Mouse (Mus musculus) heart, embryonic 15.5 days (tissue): Measurements from ENCODE around the gene Hras. TPM values are rescaled to one million over a fixed set of nuclear protein-coding genes. Genes with fewer than 3 reads are reported as not detected.

ENCODE experiments used
- ATAC-seq: fragments of 200-750 bp; cut with Nextera tagmentation; replicated peaks from 2 replicates; pipeline ENCODE4 v1.8.0; 2017; ENCODE audit warnings: low read depth, moderate TSS enrichment; ENCODE audit not compliant: insufficient number of reproducible peaks, insufficient read depth, low FRiP score
- H3K27ac ChIP-seq: fragments of 300-500 bp; sonication (generic); 2 replicates; pipeline ENCODE4 v1.5.1; 2015; ENCODE audit warnings: mild to moderate bottlenecking, inconsistent platforms
- H3K27me3 ChIP-seq: fragments of 300-500 bp; sonication (generic); 2 replicates; pipeline ENCODE4 v1.6.1; 2015; ENCODE audit warnings: inconsistent platforms
- H3K36me3 ChIP-seq: fragments of 300-500 bp; sonication (generic); 2 replicates; pipeline ENCODE4 v1.6.1; 2015; ENCODE audit warnings: mild to moderate bottlenecking, inconsistent platforms
- H3K4me1 ChIP-seq: fragments of 300-500 bp; sonication (generic); replicated peaks from 2 replicates; pipeline ENCODE4 v1.6.1; 2015; ENCODE audit warnings: inconsistent platforms
- H3K4me2 ChIP-seq: fragments of 300-500 bp; sonication (generic); 2 replicates; pipeline ENCODE4 v1.6.1; 2015; ENCODE audit warnings: inconsistent platforms, mild to moderate bottlenecking, moderate library complexity
- H3K4me3 ChIP-seq: fragments of 300-500 bp; sonication (generic); 2 replicates; pipeline ENCODE4 v1.5.1; 2015; ENCODE audit warnings: mild to moderate bottlenecking, inconsistent platforms
- H3K9ac ChIP-seq: fragments of 300-500 bp; sonication (generic); 2 replicates; pipeline ENCODE4 v1.6.1; 2015; ENCODE audit warnings: mild to moderate bottlenecking, inconsistent platforms
- H3K9me3 ChIP-seq: fragments of 300-500 bp; sonication (generic); replicated peaks from 2 replicates; pipeline ENCODE4 v1.6.1; 2016; ENCODE audit warnings: inconsistent platforms
- WGBS: fragments of 180-500 bp; shearing (Covaris S2); methylation state at CpG from one replicate; pipeline ENCODE4 v1.1.7; 2015; ENCODE audit warnings: mixed read lengths; 5-methylcytosine and 5-hydroxymethylcytosine counted together
- polyA plus RNA-seq: library from polyadenylated mRNA; unstranded; fragments of >200 nt; fragmentation: Nextera tagmentation; extraction: Ambion mirVana; gene quantifications from 2 replicates; pipeline ENCODE4 v1.2.1, GENCODE M21; 2015

The Hras gene
- polyA plus RNA-seq: 74.4 and 92.5 TPM in 2 replicates

DNA sequence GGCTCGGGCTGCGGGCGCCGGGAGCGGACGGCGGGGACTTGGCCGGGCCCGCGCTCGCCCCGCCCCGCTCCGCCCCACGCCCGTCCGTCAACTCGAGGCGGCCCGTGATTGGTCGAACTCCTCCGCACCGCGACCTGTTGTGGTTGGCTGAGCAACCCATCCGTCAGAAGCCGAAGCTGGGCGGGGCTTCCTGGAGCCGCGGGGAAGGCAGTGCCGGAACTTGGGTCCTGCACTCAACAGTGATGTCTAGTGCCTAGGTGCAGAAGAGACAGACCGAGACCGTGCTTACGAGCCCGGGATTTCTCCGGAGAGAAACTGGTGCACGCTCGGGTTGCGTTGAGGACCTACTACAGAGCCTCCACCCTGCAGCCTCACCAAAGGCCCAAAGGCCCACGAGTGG, at the start of gene Hras, which contains the start of gene Lrrc56:
Gene Hras, minus strand, starts transcription at position 58 of the 400 bp plus-strand sequence.
Gene Lrrc56, plus strand, starts transcription at position 210 of the 400 bp plus-strand sequence.
- under 1% methylated on average over 39 of the region's 39 CpGs for WGBS

GRCm38 (mm10) chr7:141231551-141231950, 37.7 kb upstream of the Hras start:
- 94% methylated on average over 10 of the region's 10 CpGs for WGBS
- no peak for ATAC-seq
- H3K27me3 ChIP-seq: no peaks in the 10 kb centered on the region
- H3K4me3 ChIP-seq: no peak overlapping the region
- no peak overlapping the region for H3K27ac ChIP-seq
- no peak overlapping the region for H3K9ac ChIP-seq
- peaks cover 21% of the 10 kb centered on the region for H3K4me1 ChIP-seq
- H3K4me2 ChIP-seq: no peak overlapping the region
- peaks cover 52% of the 10 kb centered on the region for H3K36me3 ChIP-seq
- no peaks in the 10 kb centered on the region for H3K9me3 ChIP-seq

More for the DNA sequence above, at the start of gene Hras, which contains the start of gene Lrrc56:
- peak; percentile 96 for ATAC-seq
- Histone ChIP-seq H3K9ac (peak within 1 kb of the TSS; percentile 92), H3K27ac (peak within 1 kb of the TSS; percentile 88), H3K27me3 (no peaks in the 10 kb centered on the region), H3K4me3 (peak within 1 kb of the TSS; percentile 95), H3K9me3 (no peaks in the 10 kb centered on the region), H3K36me3 (peaks cover 21% of the 10 kb centered on the region), H3K4me2 (peak within 1 kb of the TSS; percentile 92), H3K4me1 (peaks cover 26% of the 10 kb centered on the region)

- no peak for ATAC-seq
- Histone ChIP-seq H3K27ac (no peak overlapping the region), H3K4me2 (no peak overlapping the region), H3K27me3 (no peaks in the 10 kb centered on the region), H3K9ac (no peak overlapping the region), H3K36me3 (peaks cover 49% of the 10 kb centered on the region), H3K9me3 (no peaks in the 10 kb centered on the region), H3K4me1 (peaks cover 21% of the 10 kb centered on the region), H3K4me3 (no peak overlapping the region)
- WGBS: 89% methylated on average over 3 of the region's 3 CpGs
Observed at GRCm38 (mm10) chr7:141231111-141231510, 37.3 kb upstream of the Hras start.

GRCm38 (mm10) chr7:141230570-141230969, 36.8 kb upstream of the Hras start:
- Histone ChIP-seq H3K4me1 (peaks cover 21% of the 10 kb centered on the region), H3K27ac (no peak overlapping the region), H3K27me3 (no peaks in the 10 kb centered on the region), H3K4me2 (peak overlapping the region; percentile 85), H3K36me3 (peaks cover 45% of the 10 kb centered on the region), H3K4me3 (no peak overlapping the region), H3K9ac (peak overlapping the region; percentile 0; the same call in 1 of the 2 replicates), H3K9me3 (no peaks in the 10 kb centered on the region)
- 92% methylated on average over 4 of the region's 4 CpGs for WGBS
- ATAC-seq: no peak

- H3K27ac ChIP-seq: 0 out of 2 replicates have a peak overlapping the region, but pooled peaks have one; percentile 93
- no peaks in the 10 kb centered on the region for H3K27me3 ChIP-seq
- H3K9ac ChIP-seq: peak overlapping the region; percentile 91
- H3K4me1 ChIP-seq: peaks cover 21% of the 10 kb centered on the region
- ATAC-seq: no peak
- no peaks in the 10 kb centered on the region for H3K9me3 ChIP-seq
- WGBS: 44% methylated on average over 6 of the region's 6 CpGs
- H3K4me2 ChIP-seq: peak overlapping the region; percentile 85
- peak overlapping the region; percentile 92 for H3K4me3 ChIP-seq
- peaks cover 36% of the 10 kb centered on the region for H3K36me3 ChIP-seq
Observed at GRCm38 (mm10) chr7:141229702-141230101, 35.9 kb upstream of the Hras start.

- Histone ChIP-seq H3K4me3 (peak within 1 kb of the TSS; percentile 92), H3K4me1 (peaks cover 21% of the 10 kb centered on the region), H3K4me2 (peak within 1 kb of the TSS; percentile 85), H3K36me3 (peaks cover 25% of the 10 kb centered on the region), H3K27me3 (no peaks in the 10 kb centered on the region), H3K9me3 (no peaks in the 10 kb centered on the region), H3K9ac (peak within 1 kb of the TSS; percentile 91), H3K27ac (peak within 1 kb of the TSS; percentile 93)
- WGBS: under 1% methylated on average over 76 of the region's 76 CpGs
- peak; percentile 88 for ATAC-seq
Observed at GRCm38 (mm10) chr7:141228279-141229067, 34.7 kb upstream of the Hras start, which contains the start of gene Phrf1. Phrf1 (plus strand) TSS chr7:141228784.

DNA sequence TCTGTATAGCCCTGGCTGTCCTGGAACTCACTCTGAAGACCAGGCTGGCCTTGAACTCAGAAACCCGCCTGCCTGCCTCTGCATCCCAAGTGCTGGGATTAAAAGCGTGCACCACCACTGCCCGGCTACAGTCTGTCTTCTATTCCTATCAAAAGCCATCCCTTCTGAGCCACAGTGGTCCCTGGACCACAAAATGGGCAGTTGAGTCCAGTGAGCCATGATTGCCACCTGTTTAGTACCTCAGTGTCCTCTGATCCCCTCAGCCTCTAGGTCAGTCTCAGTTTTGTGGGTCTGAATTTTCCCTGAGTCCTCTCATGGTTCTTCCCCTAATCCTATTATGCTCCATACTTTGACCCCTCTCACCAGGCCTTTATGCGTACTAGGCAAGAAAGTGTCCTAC, 34.0 kb upstream of the Hras start:
- Histone ChIP-seq H3K4me3 (peak overlapping the region; percentile 92; the same call in 1 of the 2 replicates), H3K9ac (peak overlapping the region; percentile 91; the same call in 1 of the 2 replicates), H3K4me2 (peak overlapping the region; percentile 85), H3K4me1 (peaks cover 25% of the 10 kb centered on the region), H3K9me3 (no peaks in the 10 kb centered on the region), H3K36me3 (peaks cover 18% of the 10 kb centered on the region), H3K27ac (0 out of 2 replicates have a peak overlapping the region, but pooled peaks have one; percentile 3), H3K27me3 (no peaks in the 10 kb centered on the region)
- ATAC-seq: no peak
- WGBS: 82% methylated on average over 4 of the region's 4 CpGs

DNA sequence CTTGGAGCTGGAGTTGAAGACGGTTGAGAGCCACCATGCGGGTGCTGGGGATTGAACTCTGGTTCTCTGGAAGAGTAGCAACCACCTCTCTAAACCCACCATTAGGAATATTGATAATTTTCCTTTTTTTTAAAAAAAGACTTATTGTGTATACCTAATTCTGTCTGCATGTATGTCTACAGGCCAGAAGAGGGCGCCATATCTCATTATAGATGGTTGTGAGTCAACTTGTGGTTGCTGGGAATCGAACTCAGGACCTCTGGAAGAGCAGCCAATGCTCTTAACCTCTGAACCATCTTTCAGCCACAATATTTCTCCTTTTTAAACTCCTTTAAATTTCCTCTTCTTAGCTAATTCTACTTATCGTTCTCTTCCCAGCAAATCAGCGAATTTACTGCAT, 32.7 kb upstream of the Hras start:
- H3K4me1 ChIP-seq: peaks cover 34% of the 10 kb centered on the region
- no peak for ATAC-seq
- H3K9me3 ChIP-seq: no peaks in the 10 kb centered on the region
- H3K27me3 ChIP-seq: no peaks in the 10 kb centered on the region
- no peak overlapping the region for H3K27ac ChIP-seq
- H3K4me2 ChIP-seq: no peak overlapping the region
- H3K36me3 ChIP-seq: peaks cover 6% of the 10 kb centered on the region; the same call in 1 of the 2 replicates
- no peak overlapping the region for H3K4me3 ChIP-seq
- WGBS: 81% methylated on average over 6 of the region's 6 CpGs
- no peak overlapping the region for H3K9ac ChIP-seq

DNA sequence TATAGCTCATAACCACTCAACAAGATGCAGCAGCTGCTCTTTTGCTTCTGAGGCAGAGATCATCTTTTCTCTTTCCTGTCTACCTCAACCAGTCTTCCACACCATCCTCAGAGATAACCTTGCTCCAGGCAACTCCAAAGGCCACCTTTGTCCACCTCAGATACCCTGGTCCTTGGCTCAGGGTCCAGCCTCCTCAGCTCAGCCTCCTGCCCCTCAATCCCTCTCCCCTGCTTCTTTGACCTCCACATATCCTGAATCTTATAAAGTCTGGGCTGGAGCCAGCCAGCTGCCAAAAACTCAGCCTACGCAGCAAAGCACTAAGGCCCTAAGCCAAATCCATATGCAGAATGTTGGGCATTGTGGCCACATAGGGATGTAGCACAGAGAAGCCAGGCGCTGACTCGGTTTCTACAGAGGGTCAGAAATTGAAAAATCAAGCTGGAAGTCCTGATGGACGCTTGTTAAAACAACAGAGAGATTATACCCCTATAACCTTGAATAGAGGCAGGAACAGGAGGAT, 29.0 kb upstream of the Hras start:
- Histone ChIP-seq H3K9ac (no peak overlapping the region), H3K36me3 (no peaks in the 10 kb centered on the region), H3K27me3 (no peaks in the 10 kb centered on the region), H3K4me2 (peak overlapping the region; percentile 89), H3K4me3 (no peak overlapping the region; the same call in 1 of the 2 replicates), H3K27ac (peak overlapping the region; percentile 89), H3K9me3 (no peaks in the 10 kb centered on the region), H3K4me1 (peaks cover 28% of the 10 kb centered on the region)
- WGBS: 74% methylated on average over 4 of the region's 4 CpGs
- ATAC-seq: no peak

DNA sequence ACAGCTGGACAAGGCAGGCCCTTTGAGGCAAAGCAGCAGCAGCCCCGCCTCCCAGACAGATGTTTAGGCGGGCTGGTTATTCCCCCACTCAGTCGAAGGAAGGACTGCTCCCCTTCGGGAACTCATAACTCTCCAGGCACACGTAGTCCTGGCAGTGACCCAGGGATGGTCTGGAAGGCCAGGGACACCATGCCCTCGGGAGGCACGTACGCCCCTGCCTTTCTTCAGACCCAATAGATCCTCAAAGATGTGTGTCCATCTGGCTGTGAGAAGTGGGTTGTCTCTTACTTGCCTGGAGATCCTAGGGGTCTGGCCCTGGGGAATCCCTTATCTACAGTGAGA, 28.3 kb upstream of the Hras start:
- Histone ChIP-seq H3K9me3 (no peaks in the 10 kb centered on the region), H3K4me2 (peak overlapping the region; percentile 89), H3K4me3 (peak overlapping the region; percentile 66), H3K4me1 (peaks cover 32% of the 10 kb centered on the region), H3K36me3 (no peaks in the 10 kb centered on the region), H3K27me3 (no peaks in the 10 kb centered on the region), H3K27ac (peak overlapping the region; percentile 89), H3K9ac (peak overlapping the region; percentile 23; the same call in 1 of the 2 replicates)
- ATAC-seq: no peak
- WGBS: 6% methylated on average over 8 of the region's 8 CpGs

DNA sequence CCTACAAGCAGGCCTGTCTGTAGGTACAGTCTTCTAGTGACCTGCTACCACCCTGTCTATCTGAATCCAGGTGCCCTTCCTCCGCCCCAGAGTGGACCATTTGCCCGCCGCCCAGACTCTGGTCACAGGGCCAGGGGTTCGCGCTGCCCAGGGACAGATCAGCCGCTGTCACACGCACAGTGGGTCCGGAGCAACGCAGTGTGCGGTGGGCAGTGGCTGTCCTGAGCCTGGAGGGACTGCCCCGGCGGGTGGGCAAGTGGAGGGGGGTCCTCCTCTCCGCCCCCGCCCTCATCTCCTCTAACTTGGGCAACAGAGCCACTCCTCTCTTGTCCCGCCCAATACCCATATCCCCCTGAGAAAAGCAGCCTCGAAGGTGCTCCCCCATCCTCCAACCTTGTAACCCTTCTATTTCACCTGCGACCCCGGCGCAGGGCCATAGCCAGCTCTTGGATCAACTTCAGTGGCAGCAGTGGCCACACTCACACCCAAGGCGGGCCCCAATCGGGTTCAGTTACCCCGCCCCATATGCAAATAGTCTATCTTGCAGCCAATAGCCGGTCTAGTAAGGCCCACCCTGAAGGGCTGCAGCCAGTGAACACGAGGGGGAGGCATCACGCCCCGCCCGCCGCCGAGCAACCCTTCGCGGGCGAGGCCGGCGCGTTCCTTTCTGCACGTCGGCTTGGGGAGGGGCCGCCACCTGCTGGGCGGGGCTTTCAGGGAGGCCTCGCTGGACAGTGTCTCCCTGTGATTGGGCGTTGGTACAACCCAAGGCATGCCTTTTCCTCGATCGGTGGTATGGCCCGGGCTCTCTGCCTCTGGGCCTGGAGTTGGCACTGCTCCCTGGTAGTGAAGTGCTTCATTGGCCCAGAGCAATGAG, 27.7 kb upstream of the Hras start:
- H3K36me3 ChIP-seq: no peaks in the 10 kb centered on the region
- peak; percentile 97 for ATAC-seq
- 3% methylated on average over 44 of the region's 44 CpGs for WGBS
- no peaks in the 10 kb centered on the region for H3K9me3 ChIP-seq
- no peaks in the 10 kb centered on the region for H3K27me3 ChIP-seq
- H3K27ac ChIP-seq: peak overlapping the region; percentile 89
- peak overlapping the region; percentile 66 for H3K4me3 ChIP-seq
- H3K4me1 ChIP-seq: peaks cover 38% of the 10 kb centered on the region
- peak overlapping the region; percentile 85 for H3K9ac ChIP-seq
- H3K4me2 ChIP-seq: peak overlapping the region; percentile 89
